ENCODE assay signal across 16 mouse cellular contexts in the genomic region with DNA sequence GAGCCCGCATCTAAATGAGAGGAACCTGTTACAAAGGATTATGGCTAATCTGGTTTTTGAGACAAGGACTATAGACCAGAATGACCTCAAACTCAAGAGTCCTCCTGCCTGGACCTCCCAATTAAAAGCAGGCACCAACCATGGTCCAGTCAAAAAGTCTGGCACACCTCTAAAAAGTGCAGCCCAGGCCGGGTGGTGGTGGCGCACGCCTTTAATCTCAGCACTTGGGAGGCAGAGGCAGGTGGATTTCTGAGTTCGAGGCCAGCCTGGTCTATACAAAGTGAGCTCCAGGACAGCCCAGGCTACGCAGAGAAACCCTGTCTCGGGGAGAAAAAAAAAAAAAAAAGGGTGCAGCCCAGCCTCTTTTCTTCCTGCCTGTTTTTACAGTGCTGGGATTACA. TPM values are rescaled to one million over a fixed set of nuclear protein-coding genes. Genes with fewer than 3 reads are reported as not detected.
DNase-seq lines count a peak whose midpoint lies in the region; ATAC-seq and TF ChIP-seq lines count a peak whose summit lies in the region.
"Had no signal": no experiment of that assay in that cellular context is flagged by ENCODE, and none has a peak within 500 bp of the region (broad histone marks: within the 10 kb centered on the region; RNA-seq: fewer than 3 reads in every experiment).

No protein-coding gene starts in this region.

- no peak for ATAC-seq in heart, embryonic 16.5 days (replicated peaks; ENCODE audit: extremely low read depth, insufficient read depth, low FRiP score)
- ATAC-seq in lung, embryonic 15.5 days (ENCODE audit: borderline replicate concordance, extremely low read depth, low FRiP score, low TSS enrichment), result no peak
- ATAC-seq in liver, embryonic 12.5 days, result no peak

- no peak overlapping the region for H3K9ac ChIP-seq in heart, embryonic 16.5 days (ENCODE audit: low read length)
- no peak overlapping the region for H3K9ac ChIP-seq in lung, embryonic 15.5 days
- peak overlapping the region; percentile 54; the same call in 1 of the 2 replicates for H3K9ac ChIP-seq in ES-E14 (ENCODE audit: insufficient read depth, low read depth, low read length, poor library complexity, severe bottlenecking)
- no peak overlapping the region for H3K9ac ChIP-seq in liver, embryonic 12.5 days
- H3K9ac ChIP-seq: forebrain, postnatal 0 days had no signal

- 69% methylated on average over 7 of the region's 7 CpGs for WGBS in heart, embryonic 16.5 days
- WGBS in lung, embryonic 15.5 days, result 70% methylated on average over 7 of the region's 7 CpGs
- WGBS in liver, embryonic 12.5 days (ENCODE audit: insufficient replicate concordance), result 57% methylated on average over 7 of the region's 7 CpGs

- peak overlapping the region; percentile 55 for H3K4me2 ChIP-seq in heart, embryonic 16.5 days (ENCODE audit: low read depth, low read length)
- peak overlapping the region; percentile 44 for H3K4me2 ChIP-seq in lung, embryonic 15.5 days
- H3K4me2 ChIP-seq in liver, embryonic 12.5 days, result peak overlapping the region; percentile 51
- H3K4me2 ChIP-seq: midbrain, embryonic 11.5 days had no signal

- H3K36me3 ChIP-seq in heart, embryonic 16.5 days (ENCODE audit: control insufficient read depth, insufficient read depth), result peaks cover 23% of the 10 kb centered on the region
- H3K36me3 ChIP-seq in lung, embryonic 15.5 days, result peaks cover 41% of the 10 kb centered on the region
- peaks cover 17% of the 10 kb centered on the region for H3K36me3 ChIP-seq in ES-E14 (ENCODE audit: control insufficient read depth, insufficient read depth, low read length, poor library complexity, severe bottlenecking)
- H3K36me3 ChIP-seq in liver, embryonic 12.5 days, result peaks cover 43% of the 10 kb centered on the region

- intact Hi-C loops in heart, postnatal 10 days (cut with DNase I), result loop anchor here (2.0 to 5.0 kb wide), 3 partner anchors 63 to 118 kb away; a partner anchor contains a TSS

- H3K27ac ChIP-seq in heart, embryonic 16.5 days (ENCODE audit: low read length), result peak overlapping the region; percentile 46; the same call in 1 of the 2 replicates
- H3K27ac ChIP-seq in lung, embryonic 15.5 days, result no peak overlapping the region
- no peak overlapping the region for H3K27ac ChIP-seq in ES-E14 (ENCODE audit: insufficient read depth, low read depth, low read length, poor library complexity, severe bottlenecking)
- no peak overlapping the region for H3K27ac ChIP-seq in liver, embryonic 12.5 days
- H3K27ac ChIP-seq: gastrocnemius, adult 2 months; hindbrain, postnatal 0 days had no signal

- in situ Hi-C loops in ES-E14 (cut with MboI; ENCODE audit: low sequenced_read_pairs in 2 of 2, unreplicated experiment in 2 of 2), result no loop called here

- no peaks in the 10 kb centered on the region; the same call in 1 of the 2 replicates for H3K27me3 ChIP-seq in heart, embryonic 16.5 days (ENCODE audit: control insufficient read depth, insufficient read depth, low read length)
- no peaks in the 10 kb centered on the region for H3K27me3 ChIP-seq in lung, embryonic 15.5 days
- 0 out of 2 replicates have a peak, but pooled peaks cover 3% of the 10 kb centered on the region for H3K27me3 ChIP-seq in liver, embryonic 12.5 days (replicated peaks)

- DNase-seq in heart, postnatal 10 days, result no peak
- no peak for DNase-seq in lung, postnatal 25 days (ENCODE audit: low spot score)
- no peak for DNase-seq in ES-E14 (ENCODE audit: low read depth, low spot score)
- DNase-seq in adrenal gland, adult 2 months, result no peak
- no peak for DNase-seq in gastrocnemius, adult 8-10 months (ENCODE audit: low spot score in 2 of 2)
- DNase-seq: forebrain, postnatal 0 days had no signal

- no peaks in the 10 kb centered on the region for H3K9me3 ChIP-seq in heart, embryonic 16.5 days (replicated peaks; ENCODE audit: control insufficient read depth, low read length)
- H3K9me3 ChIP-seq in lung, embryonic 15.5 days, result no peaks in the 10 kb centered on the region
- no peaks in the 10 kb centered on the region for H3K9me3 ChIP-seq in ES-E14 (ENCODE audit: control insufficient read depth, insufficient read depth, low read depth, low read length)
- H3K9me3 ChIP-seq in liver, embryonic 12.5 days (replicated peaks), result no peaks in the 10 kb centered on the region

- peak overlapping the region; percentile 32; the same call in 1 of the 2 replicates for H3K4me3 ChIP-seq in heart, embryonic 16.5 days (ENCODE audit: low read length)
- no peak overlapping the region for H3K4me3 ChIP-seq in lung, embryonic 15.5 days
- H3K4me3 ChIP-seq in ES-E14 (ENCODE audit: insufficient read depth in 1 of 2, low read depth in 1 of 2, low read length in 2 of 2, poor library complexity in 1 of 2, severe bottlenecking in 1 of 2), result peak overlapping the region in 1 of 2 experiments; percentile 50; a peak in 1 of 4 replicates
- H3K4me3 ChIP-seq in liver, embryonic 12.5 days, result no peak overlapping the region

- peaks cover 3% of the 10 kb centered on the region for H3K4me1 ChIP-seq in heart, embryonic 16.5 days (ENCODE audit: control insufficient read depth, insufficient read depth, low read length)
- H3K4me1 ChIP-seq in lung, embryonic 15.5 days, result 0 out of 2 replicates have a peak, but pooled peaks cover 3% of the 10 kb centered on the region
- H3K4me1 ChIP-seq in ES-E14 (ENCODE audit: control insufficient read depth in 2 of 2, insufficient read depth in 2 of 2, low read length in 2 of 2, poor library complexity in 1 of 2), result peaks cover 3 to 14% of the 10 kb centered on the region in 2 experiments; a peak in 3 of 4 replicates
- peaks cover 13% of the 10 kb centered on the region; the same call in 1 of the 2 replicates for H3K4me1 ChIP-seq in liver, embryonic 12.5 days

TF ChIP-seq in ES-E14, 5 proteins besides CTCF, POLR2A, EP300 and RAD21:
- no peak for TF ChIP-seq CHD2 (IDR thresholded peaks at IDR 0.05; ENCODE audit: low read depth, low read length)
- TF ChIP-seq ZC3H11A (IDR thresholded peaks at IDR 0.05; ENCODE audit: borderline replicate concordance, low read depth, low read length), result no peak
- 0 out of 2 replicates have a peak, but pooled peaks have one; percentile 9 for TF ChIP-seq ZNF384 (IDR thresholded peaks at IDR 0.05; ENCODE audit: low read depth, low read length)
- TF ChIP-seq MAFK (IDR thresholded peaks at IDR 0.05; ENCODE audit: insufficient read depth, low read depth, low read length), result no peak

RNA-seq across cellular contexts. Expression of a gene that starts 0.7 kb away (rescaled TPM):
- polyA plus RNA-seq in heart, embryonic 16.5 days (2015; fragmentation: Nextera tagmentation; extraction: Ambion mirVana), result 1.4 and 3.0 TPM in 2 replicates
- total RNA-seq in heart, postnatal 10 days (2021), result under 1 TPM; 0.62 to 0.93 TPM
- 0.77 and 1.4 TPM in 2 replicates for polyA plus RNA-seq in lung, embryonic 15.5 days (2015; fragmentation: Nextera tagmentation; extraction: Ambion mirVana)
- total RNA-seq in ES-E14 (2012; rRNA removed), result 1.6 and 3.8 TPM in 2 replicates
- 0.86 TPM in 2 replicates for polyA plus RNA-seq in liver, embryonic 12.5 days (2016; fragmentation: Nextera tagmentation; extraction: Ambion mirVana)
- 1 to 10 TPM; 2.0 to 2.9 TPM for total RNA-seq in adrenal gland, adult 2 months (2021)
- polyA plus RNA-seq in adrenal gland, adult 2 months (2012; rRNA removed), result 3.3 and 4.2 TPM in 2 replicates
- total RNA-seq in gastrocnemius, adult 8-10 months (2022), result not detected

RNA-seq across cellular contexts. Expression of a gene that starts 15.6 kb away (rescaled TPM):
- 36.4 and 41.7 TPM in 2 replicates for polyA plus RNA-seq in heart, embryonic 16.5 days (2015; fragmentation: Nextera tagmentation; extraction: Ambion mirVana)
- 10 to 100 TPM; 20.8 to 21.2 TPM for total RNA-seq in heart, postnatal 10 days (2021)
- polyA plus RNA-seq in lung, embryonic 15.5 days (2015; fragmentation: Nextera tagmentation; extraction: Ambion mirVana), result 61.7 and 66.5 TPM in 2 replicates
- total RNA-seq in ES-E14 (2012; rRNA removed), result 8.6 and 8.9 TPM in 2 replicates
- 32.3 and 34.1 TPM in 2 replicates for polyA plus RNA-seq in liver, embryonic 12.5 days (2016; fragmentation: Nextera tagmentation; extraction: Ambion mirVana)
- total RNA-seq in adrenal gland, adult 2 months (2021), result 10 to 100 TPM; 21.7 to 28.7 TPM
- 39.9 and 41.9 TPM in 2 replicates for polyA plus RNA-seq in adrenal gland, adult 2 months (2012; rRNA removed)
- 1 to 10 TPM; 3.4 to 5.8 (median 4.4) TPM for total RNA-seq in gastrocnemius, adult 8-10 months (2022)

RNA-seq across cellular contexts. Expression of a gene that starts 15.6 kb away (rescaled TPM):
- 13.6 and 17.5 TPM in 2 replicates for polyA plus RNA-seq in heart, embryonic 16.5 days (2015; fragmentation: Nextera tagmentation; extraction: Ambion mirVana)
- 1 to 10 TPM; 7.1 to 9.1 TPM for total RNA-seq in heart, postnatal 10 days (2021)
- polyA plus RNA-seq in lung, embryonic 15.5 days (2015; fragmentation: Nextera tagmentation; extraction: Ambion mirVana), result 16.3 and 17.6 TPM in 2 replicates
- 14.3 and 14.9 TPM in 2 replicates for total RNA-seq in ES-E14 (2012; rRNA removed)
- polyA plus RNA-seq in liver, embryonic 12.5 days (2016; fragmentation: Nextera tagmentation; extraction: Ambion mirVana), result 9.2 and 10.8 TPM in 2 replicates
- 10 to 100 TPM; 11.0 to 14.7 TPM for total RNA-seq in adrenal gland, adult 2 months (2021)
- polyA plus RNA-seq in adrenal gland, adult 2 months (2012; rRNA removed), result 20.2 and 21.3 TPM in 2 replicates
- 1 to 10 TPM; 5.5 to 8.1 (median 6.7) TPM for total RNA-seq in gastrocnemius, adult 8-10 months (2022)

RNA-seq across cellular contexts. Expression of a gene that starts 22.1 kb away (rescaled TPM):
- 0.16 TPM in 1 of 2 replicates, not detected in the other for polyA plus RNA-seq in heart, embryonic 16.5 days (2015; fragmentation: Nextera tagmentation; extraction: Ambion mirVana)
- total RNA-seq in heart, postnatal 10 days (2021), result not detected
- 0.17 TPM in 1 of 2 replicates, not detected in the other for polyA plus RNA-seq in lung, embryonic 15.5 days (2015; fragmentation: Nextera tagmentation; extraction: Ambion mirVana)
- total RNA-seq in ES-E14 (2012; rRNA removed), result 0.18 TPM in 1 of 2 replicates, not detected in the other
- 0.23 TPM in 1 of 2 replicates, not detected in the other for polyA plus RNA-seq in liver, embryonic 12.5 days (2016; fragmentation: Nextera tagmentation; extraction: Ambion mirVana)
- not detected for total RNA-seq in adrenal gland, adult 2 months (2021)
- polyA plus RNA-seq in adrenal gland, adult 2 months (2012; rRNA removed), result 0.10 TPM in 1 of 2 replicates, not detected in the other
- not detected for total RNA-seq in gastrocnemius, adult 8-10 months (2022)
- total RNA-seq: adrenal gland, postnatal 36 days; forebrain, postnatal 0 days; gastrocnemius, adult 2 months; heart, postnatal 4 days; hindbrain, postnatal 0 days; left cerebral cortex, postnatal 4 days had no signal
- polyA plus RNA-seq: large intestine, adult 2 months; midbrain, embryonic 11.5 days had no signal

RNA-seq across cellular contexts. Expression of a gene that starts 22.7 kb away (rescaled TPM):
- polyA plus RNA-seq in heart, embryonic 16.5 days (2015; fragmentation: Nextera tagmentation; extraction: Ambion mirVana), result 13.1 and 13.6 TPM in 2 replicates
- total RNA-seq in heart, postnatal 10 days (2021), result 1 to 10 TPM; 2.9 to 3.5 TPM
- polyA plus RNA-seq in lung, embryonic 15.5 days (2015; fragmentation: Nextera tagmentation; extraction: Ambion mirVana), result 27.3 and 28.9 TPM in 2 replicates
- total RNA-seq in ES-E14 (2012; rRNA removed), result 20.4 and 26.3 TPM in 2 replicates
- polyA plus RNA-seq in liver, embryonic 12.5 days (2016; fragmentation: Nextera tagmentation; extraction: Ambion mirVana), result 11.2 and 12.4 TPM in 2 replicates
- total RNA-seq in adrenal gland, adult 2 months (2021), result 1 to 10 TPM; 2.9 to 6.8 TPM
- polyA plus RNA-seq in adrenal gland, adult 2 months (2012; rRNA removed), result 9.7 and 12.9 TPM in 2 replicates
- total RNA-seq in gastrocnemius, adult 8-10 months (2022), result under 1 TPM; 0.48 to 0.54 (median 0.52) TPM
